Mouse (Mus musculus) embryonic facial prominence, embryonic 11.5 days (tissue): ENCODE measurements around the gene Pycr2. TPM values are rescaled to one million over a fixed set of nuclear protein-coding genes. Genes with fewer than 3 reads are reported as not detected.
"Not testable (repeated sequence)": the region's sequence is repeated elsewhere in the genome, so short reads cannot be mapped to it uniquely, and the experiment has no call there.

ENCODE experiments used
- ATAC-seq: fragments of 200-750 bp; cut with Nextera tagmentation; replicated peaks from 2 replicates; pipeline ENCODE4 v1.8.0; 2017; ENCODE audit warnings: low read depth; ENCODE audit not compliant: insufficient number of reproducible peaks, low FRiP score, low TSS enrichment
- DNase-seq: peaks from one replicate; pipeline ENCODE4 v3.0.0-alpha.2; 2015; ENCODE audit warnings: low spot score
- H3K27ac ChIP-seq: fragments of 300-500 bp; sonication (generic); replicated peaks from 2 replicates; pipeline ENCODE4 v1.5.1; 2014; ENCODE audit warnings: mild to moderate bottlenecking, low read depth, low read length, control low read depth
- H3K27me3 ChIP-seq: fragments of 300-500 bp; sonication (generic); 2 replicates; pipeline ENCODE4 v1.6.1; 2014; ENCODE audit warnings: mild to moderate bottlenecking, low read length, moderate library complexity, mixed read lengths; ENCODE audit not compliant: control insufficient read depth, insufficient read depth
- H3K36me3 ChIP-seq: fragments of 300-500 bp; sonication (generic); replicated peaks from 2 replicates; pipeline ENCODE4 v1.6.1; 2014; ENCODE audit warnings: low read depth, mild to moderate bottlenecking, low read length, moderate library complexity, mixed read lengths; ENCODE audit not compliant: control insufficient read depth, insufficient read depth
- H3K4me1 ChIP-seq: fragments of 300-500 bp; sonication (generic); 2 replicates; pipeline ENCODE4 v1.6.1; 2014; ENCODE audit warnings: low read length, mixed read lengths; ENCODE audit not compliant: control insufficient read depth, insufficient read depth
- H3K4me2 ChIP-seq: fragments of 300-500 bp; sonication (generic); 2 replicates; pipeline ENCODE4 v1.6.1; 2014; ENCODE audit warnings: low read depth, mild to moderate bottlenecking, control low read depth, low read length, moderate library complexity
- H3K4me3 ChIP-seq: fragments of 300-500 bp; sonication (generic); 2 replicates; pipeline ENCODE4 v1.5.1; 2014; ENCODE audit warnings: low read depth, low read length, control low read depth
- H3K9ac ChIP-seq: fragments of 300-500 bp; sonication (generic); replicated peaks from 2 replicates; pipeline ENCODE4 v1.6.1; 2014; ENCODE audit warnings: mild to moderate bottlenecking, control low read depth, low read length
- H3K9me3 ChIP-seq: fragments of 300-500 bp; sonication (generic); replicated peaks from 2 replicates; pipeline ENCODE4 v1.6.1; 2016; ENCODE audit warnings: mild to moderate bottlenecking, low read length, inconsistent platforms, mixed read lengths; ENCODE audit not compliant: control insufficient read depth
- whole genome bisulfite sequencing: fragments of 180-500 bp; shearing (Covaris S2); extraction: QIAGEN DNeasy Blood & Tissue Kit; methylation state at CpG from one replicate; pipeline ENCODE4 v1.1.7; 2014; 5-methylcytosine and 5-hydroxymethylcytosine counted together
- polyA plus RNA-seq: library from polyadenylated mRNA; unstranded; fragments of >200 nt; fragmentation: Nextera tagmentation; extraction: Ambion mirVana; gene quantifications from 2 replicates; pipeline ENCODE4 v1.2.1, GENCODE M21; 2014

Gene Pycr2
- polyA plus RNA-seq, 1 experiment from 2014 or later, result 92.7 TPM

DNA sequence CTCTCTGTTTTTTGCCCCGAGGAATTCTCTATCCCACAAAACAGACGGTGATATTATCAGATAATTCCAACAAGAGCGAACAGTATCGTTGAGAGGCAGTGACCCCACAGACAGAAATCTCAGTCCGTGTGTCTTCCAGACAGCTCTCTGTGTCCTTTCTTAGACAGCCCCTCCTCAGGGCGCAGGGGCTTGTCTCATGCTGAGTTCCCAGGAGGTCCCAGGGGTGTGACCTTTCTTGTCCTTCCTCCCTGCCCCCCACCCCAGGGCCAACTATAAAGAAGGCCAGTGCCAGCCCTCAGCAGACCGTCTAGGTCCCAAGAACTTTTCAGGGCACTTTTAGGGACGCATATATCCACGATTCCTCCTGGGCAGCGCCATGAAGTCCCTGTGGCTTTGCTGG, 11.3 kb upstream of the Pycr2 start, which contains the start of gene Lefty2:
TSS of gene Lefty2 (plus strand) at position 301 of the 400 bp plus-strand sequence.
- Histone ChIP-seq H3K36me3 (no peaks in the 10 kb centered on the region), H3K27me3 (peaks cover 10% of the 10 kb centered on the region), H3K9me3 (no peaks in the 10 kb centered on the region), H3K4me2 (no peak within 1 kb of the TSS), H3K4me1 (peaks cover 2% of the 10 kb centered on the region), H3K9ac (no peak within 1 kb of the TSS), H3K27ac (no peak within 1 kb of the TSS), H3K4me3 (no peak within 1 kb of the TSS)
- DNase-seq, result no peak
- 57% methylated on average over 10 of the region's 10 CpGs for WGBS
- no peak for ATAC-seq

DNA sequence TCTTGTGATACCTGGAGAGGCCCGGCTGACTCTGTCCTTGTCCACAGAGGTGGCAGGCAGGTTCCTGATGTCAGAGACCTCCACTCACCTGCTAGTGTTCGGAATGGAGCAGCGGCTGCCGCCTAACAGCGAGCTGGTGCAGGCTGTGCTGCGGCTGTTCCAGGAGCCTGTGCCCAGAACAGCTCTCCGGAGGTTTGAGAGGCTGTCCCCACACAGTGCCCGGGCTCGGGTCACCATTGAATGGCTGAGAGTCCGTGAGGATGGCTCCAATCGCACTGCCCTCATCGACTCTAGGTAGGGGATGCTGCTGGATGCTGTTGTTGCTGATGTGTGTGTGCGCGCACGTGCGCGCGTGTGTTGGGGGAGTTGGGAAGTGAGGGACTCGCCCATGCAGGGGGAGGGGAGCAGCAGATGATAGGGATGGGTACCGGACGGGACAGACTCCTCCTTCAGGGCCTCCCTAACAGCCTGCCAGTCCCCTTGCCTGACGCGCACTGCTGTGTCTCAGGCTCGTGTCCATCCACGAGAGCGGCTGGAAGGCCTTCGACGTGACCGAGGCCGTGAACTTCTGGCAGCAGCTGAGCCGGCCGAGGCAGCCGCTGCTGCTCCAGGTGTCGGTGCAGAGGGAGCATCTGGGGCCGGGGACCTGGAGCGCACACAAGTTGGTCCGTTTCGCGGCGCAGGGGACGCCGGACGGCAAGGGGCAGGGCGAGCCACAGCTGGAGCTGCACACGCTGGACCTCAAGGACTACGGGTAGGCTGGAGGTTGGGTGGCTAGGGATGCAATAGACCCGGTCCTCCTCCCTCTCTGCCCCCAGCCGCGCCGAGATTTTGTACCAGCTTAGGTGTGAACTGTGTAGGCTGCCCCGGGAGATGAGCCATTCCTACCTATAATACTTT, 9.8 kb upstream of the Pycr2 start:
- Histone ChIP-seq H3K4me2 (peak overlapping the region; percentile 13; the same call in 1 of the 2 replicates), H3K27me3 (peaks cover 10% of the 10 kb centered on the region)
- H3K4me3 ChIP-seq, H3K27ac ChIP-seq, H3K4me1 ChIP-seq, H3K9ac ChIP-seq, H3K9me3 ChIP-seq, H3K36me3 ChIP-seq, DNase-seq: not testable (repeated sequence)
- 4% methylated on average over 42 of the region's 51 CpGs for WGBS
- ATAC-seq, result peak; percentile 57; the same call in 1 of the 2 replicates

- no peak overlapping the region for H3K4me3 ChIP-seq
- DNase-seq (peak; percentile 82), ATAC-seq (no peak)
- no peak overlapping the region for H3K9ac ChIP-seq
- no peak overlapping the region for H3K27ac ChIP-seq
- peaks cover 4% of the 10 kb centered on the region; the same call in 1 of the 2 replicates for H3K4me1 ChIP-seq
- H3K27me3 ChIP-seq, result no peaks in the 10 kb centered on the region
- H3K4me2 ChIP-seq, result no peak overlapping the region
- H3K36me3 ChIP-seq, result no peaks in the 10 kb centered on the region
- WGBS, result 2% methylated on average over 4 of the region's 4 CpGs
- no peaks in the 10 kb centered on the region for H3K9me3 ChIP-seq
Measured at GRCm38 (mm10) chr1:180901107-180901506, 3.0 kb upstream of the Pycr2 start.

DNA sequence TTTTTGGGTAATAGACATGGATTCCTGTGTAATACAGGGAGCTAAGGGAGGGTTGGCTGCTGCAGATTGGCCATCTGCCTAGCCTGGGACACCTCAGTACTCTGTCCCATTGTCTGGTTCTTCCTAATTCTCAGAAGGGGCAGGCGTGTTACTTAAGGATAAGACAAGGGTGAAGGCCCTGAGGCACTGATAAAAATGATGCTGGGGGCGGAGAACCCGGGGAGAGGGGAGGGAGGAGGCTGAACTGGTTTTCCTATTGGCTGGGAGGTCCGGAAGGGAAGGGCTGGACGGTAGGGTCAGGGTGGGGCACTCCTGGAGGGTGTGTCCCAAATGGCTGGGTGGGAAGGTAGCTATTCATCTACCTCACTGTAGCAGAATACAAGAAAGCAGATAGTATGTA, 1.2 kb upstream of the Pycr2 start:
- Histone ChIP-seq H3K36me3 (peaks cover 6% of the 10 kb centered on the region), H3K4me2 (no peak overlapping the region), H3K9me3 (no peaks in the 10 kb centered on the region), H3K27ac (no peak overlapping the region), H3K4me1 (peaks cover 4% of the 10 kb centered on the region; the same call in 1 of the 2 replicates), H3K4me3 (no peak overlapping the region), H3K9ac (no peak overlapping the region), H3K27me3 (no peaks in the 10 kb centered on the region)
- no peak for ATAC-seq
- 32% methylated on average over 5 of the region's 5 CpGs for WGBS
- no peak for DNase-seq

DNA sequence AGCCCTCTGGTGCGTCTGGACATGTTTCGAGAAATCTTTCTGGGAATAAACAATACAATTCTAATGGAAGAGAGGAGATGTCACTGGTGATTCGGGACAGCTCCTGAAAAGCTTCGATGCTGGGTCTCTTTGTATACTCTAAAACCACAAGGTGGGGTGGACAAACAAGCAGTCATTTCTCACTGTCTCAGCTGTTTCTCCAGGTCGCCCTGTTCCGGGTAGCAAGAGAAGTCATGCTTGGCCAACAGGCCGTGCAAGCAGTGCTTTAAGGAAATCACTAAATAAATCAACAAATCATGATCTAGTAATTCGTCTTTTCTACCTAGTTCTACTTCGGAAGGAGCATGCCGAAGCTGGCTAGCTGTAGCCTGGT, 441 bp upstream of the Pycr2 start:
- H3K4me2 ChIP-seq, result peak overlapping the region; percentile 36
- WGBS, result 40% methylated on average over 10 of the region's 10 CpGs
- peaks cover 4% of the 10 kb centered on the region; the same call in 1 of the 2 replicates for H3K4me1 ChIP-seq
- H3K9me3 ChIP-seq, result no peaks in the 10 kb centered on the region
- peak overlapping the region; percentile 57 for H3K9ac ChIP-seq
- peaks cover 6% of the 10 kb centered on the region for H3K36me3 ChIP-seq
- peak overlapping the region; percentile 52; the same call in 1 of the 2 replicates for H3K27ac ChIP-seq
- DNase-seq (no peak), ATAC-seq (no peak)
- peak overlapping the region; percentile 90 for H3K4me3 ChIP-seq
- no peaks in the 10 kb centered on the region for H3K27me3 ChIP-seq

DNA sequence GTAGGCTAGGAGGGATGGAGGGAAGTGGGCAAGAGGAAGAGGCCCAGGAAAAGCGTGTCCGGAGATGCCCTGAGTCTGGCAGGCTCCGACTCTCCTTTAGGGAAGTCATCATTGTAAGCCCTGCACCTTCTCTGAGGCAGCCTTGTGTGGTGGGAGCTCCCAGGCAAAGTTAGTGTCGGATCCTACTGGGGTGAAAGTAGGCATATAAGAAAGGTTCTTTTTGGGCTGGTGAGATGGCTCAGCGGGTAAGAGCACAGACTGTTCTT, 655 bp downstream of the Pycr2 start:
- peaks cover 6% of the 10 kb centered on the region for H3K36me3 ChIP-seq
- H3K4me3 ChIP-seq, result peak overlapping the region; percentile 90
- peaks cover 4% of the 10 kb centered on the region; the same call in 1 of the 2 replicates for H3K4me1 ChIP-seq
- WGBS, result 2% methylated on average over 5 of the region's 5 CpGs
- H3K9ac ChIP-seq, result peak overlapping the region; percentile 93
- no peak for DNase-seq
- peak overlapping the region; percentile 51 for H3K4me2 ChIP-seq
- H3K27ac ChIP-seq, result no peak overlapping the region
- 0 out of 2 replicates have a peak, but pooled peaks have one; percentile 8 for ATAC-seq
- H3K9me3 ChIP-seq, result no peaks in the 10 kb centered on the region
- H3K27me3 ChIP-seq, result no peaks in the 10 kb centered on the region

DNA sequence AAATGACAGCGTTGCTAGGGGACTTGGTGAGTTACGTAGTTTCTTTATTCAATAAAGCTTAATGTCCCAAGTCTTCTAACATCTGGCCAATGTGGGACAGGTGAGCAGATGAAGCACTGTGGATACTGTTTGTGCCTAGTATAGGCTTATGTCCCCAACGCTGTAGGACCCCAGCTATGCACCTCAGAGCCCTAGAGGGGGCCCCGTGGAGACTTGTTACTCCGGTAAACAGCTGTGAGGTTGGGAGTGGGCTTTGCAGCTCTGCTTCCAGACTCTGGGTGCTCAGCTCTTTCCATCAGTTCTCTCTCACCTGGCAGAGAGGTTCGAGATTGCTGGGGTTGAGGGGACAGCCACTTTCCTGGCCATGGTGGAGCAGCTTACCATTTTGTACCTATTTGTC, 1.2 kb downstream of the Pycr2 start:
- peaks cover 6% of the 10 kb centered on the region for H3K36me3 ChIP-seq
- ATAC-seq, result no peak
- no peaks in the 10 kb centered on the region for H3K27me3 ChIP-seq
- no peak for DNase-seq
- H3K9ac ChIP-seq, result peak overlapping the region; percentile 93
- peak overlapping the region; percentile 90 for H3K4me3 ChIP-seq
- 67% methylated on average over 6 of the region's 6 CpGs for WGBS
- H3K4me2 ChIP-seq, result peak overlapping the region; percentile 51
- no peaks in the 10 kb centered on the region for H3K9me3 ChIP-seq
- H3K4me1 ChIP-seq, result peaks cover 4% of the 10 kb centered on the region; the same call in 1 of the 2 replicates
- no peak overlapping the region for H3K27ac ChIP-seq

DNA sequence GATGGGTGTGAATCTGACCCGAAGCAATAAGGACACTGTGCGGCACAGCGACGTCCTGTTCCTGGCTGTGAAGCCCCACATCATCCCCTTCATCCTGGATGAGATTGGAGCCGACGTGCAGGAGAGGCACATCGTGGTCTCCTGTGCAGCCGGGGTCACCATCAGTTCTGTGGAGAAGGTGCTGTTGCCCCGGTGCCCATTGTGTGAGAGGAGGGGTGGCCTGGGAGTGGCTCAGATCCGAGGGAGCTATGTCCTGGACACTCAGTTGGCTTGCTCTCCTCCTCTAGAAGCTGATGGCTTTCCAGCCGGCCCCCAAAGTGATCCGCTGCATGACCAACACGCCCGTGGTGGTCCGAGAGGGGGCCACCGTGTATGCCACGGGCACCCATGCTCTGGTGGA, 1.8 kb downstream of the Pycr2 start:
- no peak for ATAC-seq
- peak overlapping the region; percentile 90; the same call in 1 of the 2 replicates for H3K4me3 ChIP-seq
- WGBS, result 92% methylated on average over 17 of the region's 17 CpGs
- no peak overlapping the region for H3K27ac ChIP-seq
- H3K36me3 ChIP-seq, result peaks cover 6% of the 10 kb centered on the region
- H3K4me2 ChIP-seq, result no peak overlapping the region
- no peaks in the 10 kb centered on the region for H3K9me3 ChIP-seq
- H3K9ac ChIP-seq, result no peak overlapping the region
- peaks cover 4% of the 10 kb centered on the region; the same call in 1 of the 2 replicates for H3K4me1 ChIP-seq
- no peak for DNase-seq
- no peaks in the 10 kb centered on the region for H3K27me3 ChIP-seq
